8 mouse cellular contexts compared by ENCODE assay signal in the genomic region with DNA sequence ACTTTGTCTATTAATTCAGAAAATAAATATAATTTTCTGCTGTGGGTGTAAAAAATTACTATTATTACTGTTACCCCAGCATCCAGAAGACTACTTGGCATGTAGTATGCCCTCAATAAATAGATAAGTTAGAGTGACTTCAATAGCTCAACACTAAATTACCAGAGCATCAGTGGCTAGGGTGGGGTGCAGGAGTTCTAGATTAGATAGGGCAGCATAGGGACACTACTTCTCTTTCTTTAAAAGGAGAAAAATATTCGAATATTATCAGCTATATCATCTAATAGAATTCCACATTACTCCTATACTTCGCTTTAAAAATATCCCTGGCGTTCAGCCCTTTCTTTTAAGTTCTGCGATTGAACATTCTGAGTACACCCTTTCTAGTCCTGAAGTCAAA. TPM values are rescaled to one million over a fixed set of nuclear protein-coding genes. Genes with fewer than 3 reads are reported as not detected.
DNase-seq lines count a peak whose midpoint lies in the region; ATAC-seq and TF ChIP-seq lines count a peak whose summit lies in the region.

No protein-coding gene starts in this region.

- H3K27ac ChIP-seq in heart, embryonic 14.5 days (replicated peaks in 1 of 2; ENCODE audit: control insufficient read depth in 1 of 2, insufficient read depth in 1 of 2, low read depth in 2 of 2, low read length in 2 of 2) = peak overlapping the region; percentile 92 to 93
- peak overlapping the region; percentile 98 for H3K27ac ChIP-seq in MEL (ENCODE audit: control insufficient read depth, low read depth, low read length)
- H3K27ac ChIP-seq in hindbrain, embryonic 12.5 days = peak overlapping the region; percentile 68; the same call in 1 of the 2 replicates

- TF ChIP-seq EP300 in MEL (IDR thresholded peaks at IDR 0.05; ENCODE audit: low read depth in 1 of 2, low read length in 2 of 2) = peak; percentile 44 to 72; a peak in 3 of 4 replicates

- no peaks in the 10 kb centered on the region for H3K27me3 ChIP-seq in heart, embryonic 14.5 days (ENCODE audit: control insufficient read depth, insufficient read depth, low read length)
- no peaks in the 10 kb centered on the region for H3K27me3 ChIP-seq in MEL (ENCODE audit: control insufficient read depth in 1 of 2, insufficient read depth in 2 of 2, low read length in 2 of 2)
- H3K27me3 ChIP-seq in hindbrain, embryonic 12.5 days = no peaks in the 10 kb centered on the region

- no peaks in the 10 kb centered on the region for H3K36me3 ChIP-seq in heart, embryonic 14.5 days (ENCODE audit: control insufficient read depth, insufficient read depth, low read length)
- peaks cover 4 to 12% of the 10 kb centered on the region in 2 experiments for H3K36me3 ChIP-seq in MEL (ENCODE audit: control insufficient read depth in 1 of 2, insufficient read depth in 2 of 2, low read length in 2 of 2)
- 0 out of 2 replicates have a peak, but pooled peaks cover 3% of the 10 kb centered on the region for H3K36me3 ChIP-seq in hindbrain, embryonic 12.5 days

- intact Hi-C loops in heart, postnatal 14 days (cut with DNase I) = no loop called here

- ATAC-seq in heart, embryonic 14.5 days (ENCODE audit: insufficient number of reproducible peaks, insufficient read depth, low FRiP score, low read depth) = no peak
- ATAC-seq in hindbrain, embryonic 12.5 days (ENCODE audit: low FRiP score) = peak; percentile 6; the same call in 1 of the 2 replicates
- ATAC-seq in megakaryocyte-erythroid progenitor cell, adult 5-6 weeks (replicated peaks; ENCODE audit: low FRiP score, low TSS enrichment, poor library complexity, severe bottlenecking) = peak; percentile 42; the same call in 1 of the 2 replicates

- H3K4me1 ChIP-seq in heart, embryonic 14.5 days (ENCODE audit: control insufficient read depth in 2 of 2, insufficient read depth in 2 of 2, low read length in 2 of 2) = peaks cover 0 to 9% of the 10 kb centered on the region in 2 experiments; a peak in 2 of 4 replicates
- H3K4me1 ChIP-seq in MEL (ENCODE audit: control insufficient read depth in 1 of 2, insufficient read depth in 2 of 2, low read length in 2 of 2) = peaks cover 9 to 18% of the 10 kb centered on the region in 2 experiments
- H3K4me1 ChIP-seq in hindbrain, embryonic 12.5 days = peaks cover 6% of the 10 kb centered on the region

- no peak for TF ChIP-seq CTCF in MEL (IDR thresholded peaks at IDR 0.05 in 2 of 3, conservative IDR thresholded peaks at IDR 0.05 in 1 of 3; ENCODE audit: control insufficient read depth in 1 of 3, insufficient read depth in 1 of 3, low read depth in 2 of 3, low read length in 3 of 3, poor library complexity in 1 of 3, severe bottlenecking in 1 of 3)

- WGBS in heart, embryonic 14.5 days = 27% methylated on average over 4 of the region's 4 CpGs
- WGBS in hindbrain, embryonic 12.5 days = 43% methylated on average over 4 of the region's 4 CpGs

- peaks cover 30% of the 10 kb centered on the region for H3K79me2 ChIP-seq in MEL (ENCODE audit: control insufficient read depth, insufficient read depth, low read length, poor library complexity)

- H3K4me2 ChIP-seq in heart, embryonic 14.5 days (ENCODE audit: low read length) = peak overlapping the region; percentile 69
- H3K4me2 ChIP-seq in hindbrain, embryonic 12.5 days (replicated peaks) = peak overlapping the region; percentile 72

- H3K9ac ChIP-seq in heart, embryonic 14.5 days (ENCODE audit: low read length) = peak overlapping the region; percentile 91
- peak overlapping the region; percentile 93 for H3K9ac ChIP-seq in MEL (ENCODE audit: control insufficient read depth, low read depth, low read length, poor library complexity, severe bottlenecking)
- H3K9ac ChIP-seq in hindbrain, embryonic 12.5 days = peak overlapping the region; percentile 66; the same call in 1 of the 2 replicates

- TF ChIP-seq POLR2A in MEL (IDR thresholded peaks at IDR 0.05; ENCODE audit: control insufficient read depth in 1 of 2, insufficient read depth in 1 of 2, low read depth in 1 of 2, low read length in 2 of 2, poor library complexity in 1 of 2) = no peak

- no peak for TF ChIP-seq RAD21 in MEL (IDR thresholded peaks at IDR 0.05; ENCODE audit: low read depth, low read length)

- peak overlapping the region; percentile 59 to 82 for H3K4me3 ChIP-seq in heart, embryonic 14.5 days (ENCODE audit: control insufficient read depth in 1 of 2, insufficient read depth in 1 of 2, low read depth in 1 of 2, low read length in 2 of 2)
- peak overlapping the region; percentile 74 to 82 for H3K4me3 ChIP-seq in MEL (ENCODE audit: control insufficient read depth in 1 of 2, insufficient read depth in 1 of 2, low read depth in 2 of 2, low read length in 2 of 2)
- H3K4me3 ChIP-seq in hindbrain, embryonic 12.5 days = peak overlapping the region; percentile 54

- no peak for DNase-seq in heart, postnatal 14 days
- no peak for DNase-seq in MEL (ENCODE audit: low read depth, low spot score)
- no peak for DNase-seq in urinary bladder, postnatal 14 days (ENCODE audit: low spot score)
- no peak for DNase-seq in thymus, postnatal 25 days
- no peak for DNase-seq in natural killer cell, adult 2 months (ENCODE audit: low spot score in 2 of 2)

- no peaks in the 10 kb centered on the region for H3K9me3 ChIP-seq in heart, embryonic 14.5 days (ENCODE audit: control insufficient read depth, low read length)
- no peaks in the 10 kb centered on the region for H3K9me3 ChIP-seq in MEL (replicated peaks; ENCODE audit: insufficient read depth, low read length)
- no peaks in the 10 kb centered on the region for H3K9me3 ChIP-seq in hindbrain, embryonic 12.5 days (replicated peaks)

TF ChIP-seq in MEL, 35 proteins besides CTCF, POLR2A, EP300 and RAD21 (continues in another document):
- TF ChIP-seq CHD2 (IDR thresholded peaks at IDR 0.05; ENCODE audit: low read length) (no peak), NELFE (IDR thresholded peaks at IDR 0.05; ENCODE audit: low read depth, low read length) (no peak), MXI1 (IDR thresholded peaks at IDR 0.05; ENCODE audit: low read depth, low read length) (no peak), TCF12 (IDR thresholded peaks at IDR 0.05; ENCODE audit: low read depth, low read length) (0 out of 2 replicates have a peak, but pooled peaks have one; percentile 16), RCOR1 (IDR thresholded peaks at IDR 0.05; ENCODE audit: low read depth, low read length) (no peak; the same call in 1 of the 2 replicates), MEF2A (IDR thresholded peaks at IDR 0.05; ENCODE audit: extremely low read depth, insufficient replicate concordance, low read depth, low read length, poor library complexity, severe bottlenecking) (no peak), ETS1 (IDR thresholded peaks at IDR 0.05; ENCODE audit: low read depth, low read length) (0 out of 2 replicates have a peak, but pooled peaks have one; percentile 17), MAFK (IDR thresholded peaks at IDR 0.05; ENCODE audit: borderline replicate concordance, low read depth, low read length) (no peak), BHLHE40 (IDR thresholded peaks at IDR 0.05; ENCODE audit: borderline replicate concordance, low read depth, low read length) (no peak), SIN3A (IDR thresholded peaks at IDR 0.05; ENCODE audit: low read length) (no peak), GABPA (IDR thresholded peaks at IDR 0.05; ENCODE audit: low read depth, low read length) (no peak), ZKSCAN1 (IDR thresholded peaks at IDR 0.05; ENCODE audit: low read depth, low read length) (no peak), TAL1 (IDR thresholded peaks at IDR 0.05; ENCODE audit: low read length) (no peak), ZMIZ1 (IDR thresholded peaks at IDR 0.05; ENCODE audit: low read depth, low read length) (no peak), KAT2A (conservative IDR thresholded peaks at IDR 0.05; ENCODE audit: low read depth, low read length) (no peak), POLR2AphosphoS2 (IDR thresholded peaks at IDR 0.05; ENCODE audit: low read length) (no peak), MYC (IDR thresholded peaks at IDR 0.05; ENCODE audit: low read depth, low read length) (no peak), ZNF384 (IDR thresholded peaks at IDR 0.05; ENCODE audit: low read depth, low read length) (0 out of 2 replicates have a peak, but pooled peaks have one; percentile 16), USF2 (IDR thresholded peaks at IDR 0.05; ENCODE audit: borderline replicate concordance in 1 of 2, insufficient read depth in 1 of 2, low read depth in 1 of 2, low read length in 2 of 2) (no peak)

RNA-seq across cellular contexts. Expression of a gene that starts 0.5 kb away (rescaled TPM):
- polyA plus RNA-seq in heart, embryonic 14.5 days (2014; fragmentation: Nextera tagmentation; extraction: Ambion mirVana) = 33.1 and 37.0 TPM in 2 replicates
- 10 to 100 TPM; 18.2 to 18.4 TPM for total RNA-seq in heart, postnatal 14 days (2021)
- total RNA-seq in MEL (2012; rRNA removed) = 70.7 and 81.2 TPM in 2 replicates
- 10 to 100 TPM in 1 of 2 experiments, not detected in 1; 52.6 TPM for polyA plus RNA-seq in MEL (2012; ENCODE audit: insufficient read depth in 1 of 2, insufficient read length in 2 of 2, low read depth in 1 of 2, low replicate concordance in 2 of 2, missing spikeins in 1 of 2)
- 52.0 and 52.2 TPM in 2 replicates for polyA plus RNA-seq in hindbrain, embryonic 12.5 days (2016; fragmentation: Nextera tagmentation; extraction: Ambion mirVana)
- 58.3 and 61.3 TPM in 2 replicates for total RNA-seq in megakaryocyte-erythroid progenitor cell, adult 5-6 weeks (2014; fragmentation: Nextera tagmentation)
- total RNA-seq in megakaryocyte-erythroid progenitor cell, adult 5-6 weeks (2017) = 138 and 146 TPM in 2 replicates

RNA-seq across cellular contexts. Expression of a gene that starts 0.5 kb away (rescaled TPM):
- 7.7 and 8.1 TPM in 2 replicates for polyA plus RNA-seq in heart, embryonic 14.5 days (2014; fragmentation: Nextera tagmentation; extraction: Ambion mirVana)
- 1 to 10 TPM; 5.0 to 6.1 TPM for total RNA-seq in heart, postnatal 14 days (2021)
- 4.0 and 4.4 TPM in 2 replicates for total RNA-seq in MEL (2012; rRNA removed)
- polyA plus RNA-seq in MEL (2012; ENCODE audit: insufficient read depth in 1 of 2, insufficient read length in 2 of 2, low read depth in 1 of 2, low replicate concordance in 2 of 2, missing spikeins in 1 of 2) = 1 to 10 TPM in 1 of 2 experiments, not detected in 1; 8.3 TPM
- polyA plus RNA-seq in hindbrain, embryonic 12.5 days (2016; fragmentation: Nextera tagmentation; extraction: Ambion mirVana) = 6.1 and 8.6 TPM in 2 replicates
- 6.0 and 20.2 TPM in 2 replicates for total RNA-seq in megakaryocyte-erythroid progenitor cell, adult 5-6 weeks (2014; fragmentation: Nextera tagmentation)
- total RNA-seq in megakaryocyte-erythroid progenitor cell, adult 5-6 weeks (2017) = 15.4 and 25.6 TPM in 2 replicates

RNA-seq across cellular contexts. Expression of a gene that starts 32.4 kb away (rescaled TPM):
- 0.20 and 0.27 TPM in 2 replicates for polyA plus RNA-seq in heart, embryonic 14.5 days (2014; fragmentation: Nextera tagmentation; extraction: Ambion mirVana)
- total RNA-seq in heart, postnatal 14 days (2021) = under 1 TPM; 0.22 to 0.37 TPM
- 11.7 and 18.3 TPM in 2 replicates for total RNA-seq in MEL (2012; rRNA removed)
- polyA plus RNA-seq in MEL (2012; ENCODE audit: insufficient read depth in 1 of 2, insufficient read length in 2 of 2, low read depth in 1 of 2, low replicate concordance in 2 of 2, missing spikeins in 1 of 2) = 10 to 100 TPM in 1 of 2 experiments, not detected in 1; 14.7 TPM
- polyA plus RNA-seq in hindbrain, embryonic 12.5 days (2016; fragmentation: Nextera tagmentation; extraction: Ambion mirVana) = 0.52 and 0.65 TPM in 2 replicates
- total RNA-seq in megakaryocyte-erythroid progenitor cell, adult 5-6 weeks (2014; fragmentation: Nextera tagmentation) = 82.8 and 87.5 TPM in 2 replicates
- total RNA-seq in megakaryocyte-erythroid progenitor cell, adult 5-6 weeks (2017) = 89.5 and 97.5 TPM in 2 replicates
